Comparison of ENCODE assay signal across 26 mouse cellular contexts in genomic region chr17:74802765-74803164, GRCm38 (mm10).
DNase-seq lines count a peak whose midpoint lies in the region; ATAC-seq and TF ChIP-seq lines count a peak whose summit lies in the region.
"Had no signal": no experiment of that assay in that cellular context is flagged by ENCODE, and none has a peak within 500 bp of the region (broad histone marks: within the 10 kb centered on the region; RNA-seq: fewer than 3 reads in every experiment).

No protein-coding gene starts in this region.

- no peaks in the 10 kb centered on the region for H3K27me3 ChIP-seq in megakaryocyte, embryonic 14.5 days (replicated peaks)
- H3K27me3 ChIP-seq: embryonic facial prominence, embryonic 12.5 days; hindbrain, embryonic 13.5 days; limb, embryonic 12.5 days; midbrain, embryonic 15.5 days; stomach, embryonic 15.5 days had no signal

- in situ Hi-C loops in ES-E14 (cut with MboI; ENCODE audit: low sequenced_read_pairs in 2 of 2, unreplicated experiment in 2 of 2): loop anchor here in 1 of 2 experiments (10.0 to 25.0 kb wide), 2 partner anchors 202 to 560 kb away; partner anchors contain the start of gene Ltbp1

- H3K4me1 ChIP-seq in ES-E14 (ENCODE audit: control insufficient read depth in 2 of 2, insufficient read depth in 2 of 2, low read length in 2 of 2, poor library complexity in 1 of 2): no peaks in the 10 kb centered on the region
- peaks cover 42% of the 10 kb centered on the region for H3K4me1 ChIP-seq in megakaryocyte, embryonic 14.5 days
- H3K4me1 ChIP-seq: embryonic facial prominence, embryonic 12.5 days; midbrain, embryonic 15.5 days; stomach, embryonic 15.5 days had no signal

- no peaks in the 10 kb centered on the region for H3K9me3 ChIP-seq in ES-E14 (ENCODE audit: control insufficient read depth, insufficient read depth, low read depth, low read length)
- H3K9me3 ChIP-seq in megakaryocyte, embryonic 14.5 days: no peaks in the 10 kb centered on the region
- H3K9me3 ChIP-seq: embryonic facial prominence, embryonic 12.5 days; forebrain, embryonic 10.5 days; hindbrain, embryonic 13.5 days; limb, embryonic 12.5 days; midbrain, embryonic 10.5 days; midbrain, embryonic 15.5 days; stomach, embryonic 15.5 days had no signal

- H3K9ac ChIP-seq in ES-E14 (ENCODE audit: insufficient read depth, low read depth, low read length, poor library complexity, severe bottlenecking): no peak overlapping the region
- H3K9ac ChIP-seq: embryonic facial prominence, embryonic 12.5 days; hindbrain, embryonic 13.5 days; limb, embryonic 12.5 days; liver, postnatal 0 days; midbrain, embryonic 15.5 days; stomach, embryonic 15.5 days had no signal

- peaks cover 11% of the 10 kb centered on the region for H3K36me3 ChIP-seq in ES-E14 (ENCODE audit: control insufficient read depth, insufficient read depth, low read length, poor library complexity, severe bottlenecking)
- peaks cover 76% of the 10 kb centered on the region for H3K36me3 ChIP-seq in megakaryocyte, embryonic 14.5 days (replicated peaks; ENCODE audit: low read length)
- H3K36me3 ChIP-seq: midbrain, embryonic 15.5 days; stomach, embryonic 15.5 days had no signal

- ATAC-seq in granulocyte monocyte progenitor cell, adult 5-6 weeks (replicated peaks; ENCODE audit: poor library complexity, severe bottlenecking): peak; percentile 82
- ATAC-seq in inflammation-experienced regulatory T-cells, adult 6 months: no peak
- ATAC-seq: forebrain, embryonic 16.5 days; liver, postnatal 0 days; midbrain, embryonic 15.5 days had no signal

- DNase-seq in CD4-positive helper T cell, adult 2 months (ENCODE audit: low read depth, low spot score): peak; percentile 10
- no peak for DNase-seq in ES-E14 (ENCODE audit: low read depth, low spot score)
- DNase-seq in layer of hippocampus, postnatal 36 days: no peak
- DNase-seq in heart, postnatal 10 days: no peak
- DNase-seq: adrenal gland, adult 8-10 months; B cell, adult 2 months; cerebellum, adult 8-10 months; cerebellum, postnatal 25 days; embryo, embryonic 11 days; kidney, adult 2 months; liver, postnatal 0 days; lung, postnatal 36 days; right cerebral cortex, postnatal 25 days; thymus, postnatal 14 days had no signal

- no peak overlapping the region for H3K27ac ChIP-seq in ES-E14 (ENCODE audit: insufficient read depth, low read depth, low read length, poor library complexity, severe bottlenecking)
- H3K27ac ChIP-seq: embryonic facial prominence, embryonic 12.5 days; forebrain, embryonic 10.5 days; hindbrain, embryonic 13.5 days; kidney, postnatal 0 days; midbrain, embryonic 10.5 days; midbrain, embryonic 15.5 days; stomach, embryonic 15.5 days had no signal

- intact Hi-C loops in heart, postnatal 10 days (cut with DNase I): no loop called here

- no peak overlapping the region for H3K4me3 ChIP-seq in ES-E14 (ENCODE audit: insufficient read depth in 1 of 2, low read depth in 1 of 2, low read length in 2 of 2, poor library complexity in 1 of 2, severe bottlenecking in 1 of 2)
- H3K4me3 ChIP-seq in megakaryocyte, embryonic 14.5 days (replicated peaks): peak overlapping the region; percentile 38
- H3K4me3 ChIP-seq: embryonic facial prominence, embryonic 12.5 days; forebrain, embryonic 10.5 days; hindbrain, embryonic 13.5 days; limb, embryonic 12.5 days; midbrain, embryonic 10.5 days; midbrain, embryonic 15.5 days; stomach, embryonic 15.5 days had no signal

TF ChIP-seq in ES-E14, 5 proteins besides CTCF, POLR2A, EP300 and RAD21:
- TF ChIP-seq CHD2 (IDR thresholded peaks at IDR 0.05; ENCODE audit: low read depth, low read length): no peak
- peak; percentile 38; the same call in 1 of the 2 replicates for TF ChIP-seq MAFK (IDR thresholded peaks at IDR 0.05; ENCODE audit: insufficient read depth, low read depth, low read length)
